8 mouse cellular contexts compared by ENCODE assay signal in the genomic region with DNA sequence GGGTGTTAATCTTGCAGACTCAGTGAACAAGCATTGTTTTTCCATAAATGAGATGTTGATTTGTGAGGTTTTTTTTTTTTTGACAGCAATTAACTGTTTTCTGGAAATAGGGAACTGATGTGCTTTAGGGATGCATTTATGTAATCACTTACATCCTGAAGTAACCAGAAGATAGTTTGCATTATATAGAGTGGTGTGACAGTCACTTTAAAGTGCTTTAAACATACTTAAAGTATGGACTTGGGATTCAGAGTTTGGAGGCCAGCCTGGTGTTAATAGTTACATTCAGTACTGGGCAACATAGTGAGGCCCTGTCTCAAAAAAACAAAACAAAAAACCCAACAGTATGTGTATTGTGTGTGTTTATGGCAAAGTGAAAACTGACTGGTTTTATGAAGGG. TPM values are rescaled to one million over a fixed set of nuclear protein-coding genes. Genes with fewer than 3 reads are reported as not detected.
A peak's percentile ranks its signal among the peaks of the same experiment; 100 is the strongest.
DNase-seq lines count a peak whose midpoint lies in the region; ATAC-seq and TF ChIP-seq lines count a peak whose summit lies in the region.

No protein-coding gene starts in this region.

- H3K4me1 ChIP-seq in cerebellum, adult 2 months (ENCODE audit: control insufficient read depth, insufficient read depth, low read length) = no peaks in the 10 kb centered on the region; the same call in 1 of the 2 replicates
- peaks cover 13% of the 10 kb centered on the region for H3K4me1 ChIP-seq in neural tube, embryonic 11.5 days (ENCODE audit: control insufficient read depth, insufficient read depth, low read length)
- peaks cover 9% of the 10 kb centered on the region for H3K4me1 ChIP-seq in liver, embryonic 11.5 days (replicated peaks; ENCODE audit: control insufficient read depth, insufficient read depth, low read length)
- no peaks in the 10 kb centered on the region for H3K4me1 ChIP-seq in stomach, postnatal 0 days (replicated peaks; ENCODE audit: control insufficient read depth, insufficient read depth)

- no peaks in the 10 kb centered on the region for H3K9me3 ChIP-seq in neural tube, embryonic 11.5 days (ENCODE audit: control insufficient read depth, low read length)
- no peaks in the 10 kb centered on the region for H3K9me3 ChIP-seq in liver, embryonic 11.5 days (ENCODE audit: control insufficient read depth, low read length)
- H3K9me3 ChIP-seq in stomach, postnatal 0 days (ENCODE audit: control insufficient read depth, low read length) = no peaks in the 10 kb centered on the region

- no peaks in the 10 kb centered on the region for H3K27me3 ChIP-seq in cerebellum, adult 2 months (ENCODE audit: control insufficient read depth, insufficient read depth, low read length)
- no peaks in the 10 kb centered on the region for H3K27me3 ChIP-seq in neural tube, embryonic 11.5 days (ENCODE audit: control insufficient read depth, insufficient read depth, low read length)
- no peaks in the 10 kb centered on the region for H3K27me3 ChIP-seq in liver, embryonic 11.5 days (replicated peaks; ENCODE audit: control insufficient read depth, insufficient read depth, low read length)
- H3K27me3 ChIP-seq in stomach, postnatal 0 days (ENCODE audit: control insufficient read depth, insufficient read depth, low read length) = no peaks in the 10 kb centered on the region

- H3K4me2 ChIP-seq in neural tube, embryonic 11.5 days (ENCODE audit: low read depth) = peak overlapping the region; percentile 58
- peak overlapping the region; percentile 67 for H3K4me2 ChIP-seq in liver, embryonic 11.5 days
- peak overlapping the region; percentile 63 for H3K4me2 ChIP-seq in stomach, postnatal 0 days (replicated peaks; ENCODE audit: low read depth)

- no peak for ATAC-seq in neural tube, embryonic 11.5 days (ENCODE audit: insufficient read depth, low FRiP score, low TSS enrichment)
- ATAC-seq in liver, embryonic 11.5 days (replicated peaks; ENCODE audit: low FRiP score) = no peak
- no peak for ATAC-seq in stomach, postnatal 0 days (ENCODE audit: low FRiP score, low TSS enrichment)

- TF ChIP-seq POLR2A in cerebellum, adult 2 months (IDR thresholded peaks at IDR 0.05; ENCODE audit: borderline replicate concordance, insufficient read depth, low read length) = no peak

- TF ChIP-seq EP300 in stomach, postnatal 0 days (optimal IDR thresholded peaks at IDR 0.05) = no peak

- no peak for DNase-seq in cerebellum, adult 2 months
- no peak for DNase-seq in cerebellum, postnatal 36 days
- DNase-seq in neural tube, embryonic 11.5 days (ENCODE audit: low spot score) = no peak
- no peak for DNase-seq in neural tube, embryonic 10.5 days (ENCODE audit: extremely low spot score, low spot score)
- DNase-seq in liver, embryonic 11.5 days (ENCODE audit: low spot score) = no peak
- DNase-seq in stomach, postnatal 0 days (ENCODE audit: low spot score) = no peak
- no peak for DNase-seq in frontal cortex, adult 2 months (ENCODE audit: extremely low spot score in 1 of 2, low spot score in 1 of 2)
- no peak for DNase-seq in kidney, adult 8-10 months

- no peak for TF ChIP-seq CTCF in cerebellum, adult 2 months (IDR thresholded peaks at IDR 0.05; ENCODE audit: borderline replicate concordance, insufficient read depth, low read depth, low read length)
- no peak for TF ChIP-seq CTCF in stomach, postnatal 0 days (IDR thresholded peaks at IDR 0.05; ENCODE audit: low read depth)

- H3K4me3 ChIP-seq in cerebellum, adult 2 months (replicated peaks; ENCODE audit: insufficient read depth, low read depth, low read length) = peak overlapping the region; percentile 67
- peak overlapping the region; percentile 80 for H3K4me3 ChIP-seq in neural tube, embryonic 11.5 days (ENCODE audit: low read depth, low read length)
- peak overlapping the region; percentile 96 for H3K4me3 ChIP-seq in liver, embryonic 11.5 days (ENCODE audit: low read depth, low read length)
- H3K4me3 ChIP-seq in stomach, postnatal 0 days (ENCODE audit: low read depth, low read length) = peak overlapping the region; percentile 82

- H3K36me3 ChIP-seq in neural tube, embryonic 11.5 days (ENCODE audit: control insufficient read depth, insufficient read depth, low read length) = peaks cover 6% of the 10 kb centered on the region; the same call in 1 of the 2 replicates
- peaks cover 33% of the 10 kb centered on the region for H3K36me3 ChIP-seq in liver, embryonic 11.5 days (ENCODE audit: control insufficient read depth, insufficient read depth, low read length)
- H3K36me3 ChIP-seq in stomach, postnatal 0 days (ENCODE audit: control insufficient read depth, insufficient read depth, low read length) = no peaks in the 10 kb centered on the region; the same call in 1 of the 2 replicates

- H3K9ac ChIP-seq in neural tube, embryonic 11.5 days (ENCODE audit: low read length) = 0 out of 2 replicates have a peak overlapping the region, but pooled peaks have one; percentile 23
- no peak overlapping the region for H3K9ac ChIP-seq in liver, embryonic 11.5 days (ENCODE audit: low read depth, low read length)
- no peak overlapping the region for H3K9ac ChIP-seq in stomach, postnatal 0 days (ENCODE audit: low read length)

- H3K27ac ChIP-seq in cerebellum, adult 2 months (ENCODE audit: insufficient read depth, low read length) = no peak overlapping the region
- no peak overlapping the region for H3K27ac ChIP-seq in neural tube, embryonic 11.5 days (ENCODE audit: low read depth, low read length)
- no peak overlapping the region for H3K27ac ChIP-seq in liver, embryonic 11.5 days (ENCODE audit: low read depth, low read length)
- no peak overlapping the region for H3K27ac ChIP-seq in stomach, postnatal 0 days (replicated peaks)

RNA-seq across cellular contexts. Expression of a gene that starts 1.4 kb away (rescaled TPM):
- polyA plus RNA-seq in cerebellum, adult 2 months (2012; rRNA removed) = 539 and 562 TPM in 2 replicates
- 220 and 232 TPM in 2 replicates for polyA plus RNA-seq in neural tube, embryonic 11.5 days (2014; fragmentation: Nextera tagmentation; extraction: Ambion mirVana)
- polyA plus RNA-seq in liver, embryonic 11.5 days (2014; fragmentation: Nextera tagmentation; extraction: Ambion mirVana) = 187 and 220 TPM in 2 replicates
- polyA plus RNA-seq in stomach, postnatal 0 days (2015; fragmentation: Nextera tagmentation; extraction: Ambion mirVana) = 90.7 and 96.2 TPM in 2 replicates
- 538 and 576 TPM in 2 replicates for polyA plus RNA-seq in frontal cortex, adult 2 months (2012; rRNA removed)

RNA-seq across cellular contexts. Expression of a gene that starts 12.9 kb away (rescaled TPM):
- polyA plus RNA-seq in cerebellum, adult 2 months (2012; rRNA removed) = 160 and 164 TPM in 2 replicates
- polyA plus RNA-seq in neural tube, embryonic 11.5 days (2014; fragmentation: Nextera tagmentation; extraction: Ambion mirVana) = 80.9 and 88.6 TPM in 2 replicates
- 155 and 157 TPM in 2 replicates for polyA plus RNA-seq in liver, embryonic 11.5 days (2014; fragmentation: Nextera tagmentation; extraction: Ambion mirVana)
- polyA plus RNA-seq in stomach, postnatal 0 days (2015; fragmentation: Nextera tagmentation; extraction: Ambion mirVana) = 339 and 365 TPM in 2 replicates
- 78.3 and 83.6 TPM in 2 replicates for polyA plus RNA-seq in frontal cortex, adult 2 months (2012; rRNA removed)

RNA-seq across cellular contexts. Expression of a gene that starts 26.6 kb away (rescaled TPM):
- polyA plus RNA-seq in cerebellum, adult 2 months (2012; rRNA removed) = 3.2 TPM in 2 replicates
- 0.53 TPM in 1 of 2 replicates, not detected in the other for polyA plus RNA-seq in neural tube, embryonic 11.5 days (2014; fragmentation: Nextera tagmentation; extraction: Ambion mirVana)
- polyA plus RNA-seq in liver, embryonic 11.5 days (2014; fragmentation: Nextera tagmentation; extraction: Ambion mirVana) = 1.1 and 1.6 TPM in 2 replicates
- polyA plus RNA-seq in stomach, postnatal 0 days (2015; fragmentation: Nextera tagmentation; extraction: Ambion mirVana) = 0.42 and 0.80 TPM in 2 replicates
- 1.3 and 1.6 TPM in 2 replicates for polyA plus RNA-seq in frontal cortex, adult 2 months (2012; rRNA removed)

RNA-seq across cellular contexts. Expression of a gene that starts 31.8 kb away (rescaled TPM):
- not detected in 2 replicates for polyA plus RNA-seq in cerebellum, adult 2 months (2012; rRNA removed)
- polyA plus RNA-seq in neural tube, embryonic 11.5 days (2014; fragmentation: Nextera tagmentation; extraction: Ambion mirVana) = 4.1 and 10.3 TPM in 2 replicates
- polyA plus RNA-seq in liver, embryonic 11.5 days (2014; fragmentation: Nextera tagmentation; extraction: Ambion mirVana) = not detected in 2 replicates
- not detected in 2 replicates for polyA plus RNA-seq in stomach, postnatal 0 days (2015; fragmentation: Nextera tagmentation; extraction: Ambion mirVana)
- polyA plus RNA-seq in frontal cortex, adult 2 months (2012; rRNA removed) = not detected in 2 replicates

RNA-seq across cellular contexts. Expression of a gene that starts 45.1 kb away (rescaled TPM):
- 130 and 149 TPM in 2 replicates for polyA plus RNA-seq in cerebellum, adult 2 months (2012; rRNA removed)
- 24.8 and 26.1 TPM in 2 replicates for polyA plus RNA-seq in neural tube, embryonic 11.5 days (2014; fragmentation: Nextera tagmentation; extraction: Ambion mirVana)
- 7.7 and 7.9 TPM in 2 replicates for polyA plus RNA-seq in liver, embryonic 11.5 days (2014; fragmentation: Nextera tagmentation; extraction: Ambion mirVana)
- 3.3 and 3.9 TPM in 2 replicates for polyA plus RNA-seq in stomach, postnatal 0 days (2015; fragmentation: Nextera tagmentation; extraction: Ambion mirVana)
- 83.9 and 90.8 TPM in 2 replicates for polyA plus RNA-seq in frontal cortex, adult 2 months (2012; rRNA removed)
